Mouse (Mus musculus): ENCODE data around the gene Sema4c. TPM values are rescaled to one million over a fixed set of nuclear protein-coding genes. Genes with fewer than 3 reads are reported as not detected.

The Sema4c gene
- total RNA-seq, 2 experiments from 2014 or later, result 16.0 to 16.9 TPM

DNA sequence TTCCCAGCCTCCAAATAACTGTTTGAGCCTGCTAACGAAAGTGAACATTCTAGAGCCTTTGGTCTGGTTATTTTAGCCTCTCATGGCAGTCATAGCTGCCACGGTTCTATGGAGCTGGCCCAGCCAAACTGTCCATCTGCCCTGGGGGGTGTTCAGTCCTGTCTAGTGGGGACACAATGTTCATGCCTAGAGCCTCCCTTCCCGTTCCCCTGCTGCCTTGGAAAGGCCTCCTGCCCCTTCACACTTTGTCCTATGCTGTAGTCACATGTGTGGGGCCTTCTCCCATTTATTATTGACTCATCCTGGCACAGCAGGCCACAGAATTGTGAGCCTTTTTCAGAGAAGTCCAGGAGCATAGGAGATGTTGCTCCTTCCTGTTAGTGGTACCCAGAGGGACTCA is 39.9 kb downstream of the Sema4c start:
- DNase-seq (ENCODE audit: low spot score in 2 of 2), result no peak
- intact Hi-C loops (cut with DNase I), result no loop called here

DNA sequence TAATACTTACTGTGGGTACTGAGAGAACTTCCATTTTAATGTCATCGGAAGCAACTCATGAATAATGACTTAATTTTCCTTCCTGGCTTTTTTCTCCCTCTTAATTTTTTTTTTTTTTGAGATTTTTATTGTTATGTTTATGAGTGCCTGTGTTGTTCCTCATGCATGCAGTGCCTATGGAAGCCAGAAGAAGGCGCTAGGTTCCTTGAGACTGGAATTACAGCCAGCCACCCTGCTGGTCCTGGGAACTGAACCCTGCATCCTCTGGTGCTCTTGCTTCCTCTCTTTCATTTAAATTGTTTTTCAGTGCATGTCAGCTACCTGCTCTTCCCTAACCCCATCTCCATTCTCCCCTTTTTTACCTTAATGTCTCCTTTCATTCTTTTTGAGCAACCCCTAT is 44.4 kb downstream of the Sema4c start:
- intact Hi-C loops (cut with DNase I), result loop anchor here (5.0 kb wide), 2 partner anchors 71 to 146 kb away; partner anchors contain the start of gene Kansl3

DNA sequence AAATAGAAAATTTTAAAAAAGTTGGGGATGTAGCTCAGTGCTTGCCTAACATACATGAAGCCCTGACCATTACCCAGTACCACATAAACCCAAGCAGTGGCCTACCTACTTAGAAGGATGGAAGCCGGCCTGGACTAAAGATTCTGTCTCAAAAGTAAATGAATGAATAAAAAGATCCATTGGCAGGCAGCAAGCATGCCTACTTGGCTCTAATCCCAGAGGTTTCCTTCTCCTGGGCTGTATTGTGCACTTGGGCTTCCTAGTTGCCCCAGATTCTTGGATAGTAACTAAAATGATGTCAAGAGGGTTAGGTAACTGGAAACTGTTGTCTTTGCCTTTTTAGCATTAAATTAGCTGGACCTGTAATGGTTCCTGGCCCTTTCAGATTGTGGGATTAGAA is 44.8 kb downstream of the Sema4c start:
- intact Hi-C loops (cut with DNase I), result loop anchor here (5.0 kb wide), 2 partner anchors 71 to 146 kb away; partner anchors contain the start of gene Kansl3
- peak in 1 of 2 experiments; percentile 43 for DNase-seq (ENCODE audit: low spot score in 2 of 2)

More for the DNA sequence above, 44.4 kb downstream of the Sema4c start:
- DNase-seq (ENCODE audit: low spot score in 2 of 2), result no peak

DNA sequence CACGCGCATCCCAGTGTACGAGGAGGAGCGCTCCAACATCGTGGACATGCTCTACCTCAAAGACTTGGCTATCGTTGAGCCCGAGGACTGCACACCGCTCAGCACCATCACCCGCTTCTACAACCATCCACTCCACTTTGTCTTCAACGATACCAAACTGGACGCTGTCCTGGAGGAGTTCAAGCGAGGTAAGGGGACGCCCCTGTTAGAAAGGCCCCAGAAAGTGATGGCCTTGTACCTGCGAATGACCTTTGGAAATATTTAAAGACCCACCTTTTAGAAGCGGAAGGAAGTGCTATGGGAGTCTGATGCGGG is 45.2 kb downstream of the Sema4c start:
- DNase-seq (ENCODE audit: low spot score in 2 of 2), result no peak
- intact Hi-C loops (cut with DNase I), result loop anchor here (5.0 kb wide), 2 partner anchors 71 to 146 kb away; partner anchors contain the start of gene Kansl3

DNA sequence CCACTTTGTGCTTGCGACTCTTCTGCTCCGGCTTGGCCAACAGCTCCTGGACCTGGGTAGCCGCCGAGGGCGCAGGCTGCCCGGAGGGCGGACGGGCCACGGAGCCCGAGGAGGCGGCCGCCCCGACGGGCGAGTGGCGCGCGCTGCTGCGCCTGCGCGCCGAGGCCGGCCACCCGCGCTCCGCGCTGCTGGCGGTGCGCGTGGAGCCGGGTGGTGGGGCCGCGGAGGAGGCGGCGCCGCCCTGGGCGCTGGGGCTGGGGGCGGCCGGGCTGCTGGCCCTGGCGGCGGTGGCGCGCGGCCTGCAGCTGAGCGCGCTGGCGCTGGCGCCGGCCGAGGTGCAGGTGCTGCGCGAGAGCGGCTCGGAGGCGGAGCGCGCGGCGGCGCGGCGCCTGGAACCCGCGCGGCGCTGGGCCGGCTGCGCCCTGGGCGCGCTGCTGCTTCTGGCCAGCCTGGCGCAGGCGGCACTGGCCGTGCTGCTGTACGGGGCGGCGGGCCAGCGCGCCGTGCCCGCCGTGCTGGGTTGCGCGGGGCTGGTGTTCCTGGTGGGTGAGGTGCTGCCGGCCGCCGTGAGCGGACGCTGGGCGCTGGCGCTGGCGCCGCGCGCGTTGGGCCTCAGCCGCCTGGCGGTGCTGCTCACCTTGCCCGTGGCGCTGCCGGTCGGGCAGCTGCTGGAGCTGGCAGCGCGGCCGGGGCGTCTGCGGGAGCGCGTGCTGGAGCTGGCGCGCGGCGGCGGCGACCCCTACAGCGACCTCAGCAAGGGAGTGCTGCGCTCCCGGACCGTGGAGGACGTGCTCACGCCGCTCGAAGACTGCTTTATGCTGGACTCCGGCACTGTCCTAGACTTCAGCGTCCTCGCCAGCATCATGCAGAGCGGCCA is 45.8 kb downstream of the Sema4c start:
- intact Hi-C loops (cut with DNase I), result loop anchor here (5.0 kb wide), 2 partner anchors 70 to 145 kb away; partner anchors contain the start of gene Kansl3
- DNase-seq (ENCODE audit: low spot score in 2 of 2), result peak; percentile 53 to 56

DNA sequence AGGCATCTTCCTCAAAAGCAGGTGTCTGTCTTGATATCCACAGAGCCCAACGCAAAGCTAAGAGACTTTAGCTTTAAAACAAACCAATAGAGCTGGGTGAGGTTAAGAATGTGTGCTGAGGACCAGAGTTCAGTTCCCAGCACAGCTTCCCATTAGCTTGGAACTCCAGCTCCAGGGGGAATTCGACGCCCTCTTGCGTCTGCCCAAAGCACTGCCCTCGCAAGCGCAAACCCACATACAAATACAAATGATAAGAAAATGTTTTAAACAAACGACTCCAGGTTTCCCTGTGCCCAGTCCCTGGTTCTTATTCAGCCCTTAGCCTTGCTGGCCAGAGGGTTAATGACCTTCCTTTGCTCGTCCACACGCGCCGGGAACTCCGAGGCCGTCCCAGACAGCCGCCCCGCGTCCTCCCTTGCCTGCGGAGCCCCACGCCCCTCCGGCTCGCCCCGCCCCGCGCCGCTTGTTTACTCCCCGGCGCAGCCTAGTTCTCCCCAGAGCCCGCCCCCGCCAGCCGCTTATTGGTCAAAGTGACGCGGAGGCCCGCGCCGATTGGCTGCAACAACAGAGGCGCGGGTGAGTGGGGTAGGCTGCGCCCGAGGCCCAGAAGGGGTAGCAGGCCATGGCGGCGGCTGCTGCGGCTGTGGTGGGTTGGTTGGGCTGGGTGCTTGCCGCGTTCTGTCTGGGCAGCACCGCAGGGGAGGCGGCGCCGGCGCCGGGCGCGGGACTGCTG is 46.7 kb downstream of the Sema4c start, which contains the start of gene Cnnm3:
TSS of gene Cnnm3 (plus strand) at position 579 of the 733 bp plus-strand sequence.
- intact Hi-C loops (cut with DNase I), result loop anchor here (5.0 kb wide), 2 partner anchors 69 to 144 kb away; partner anchors contain the start of gene Kansl3

DNA sequence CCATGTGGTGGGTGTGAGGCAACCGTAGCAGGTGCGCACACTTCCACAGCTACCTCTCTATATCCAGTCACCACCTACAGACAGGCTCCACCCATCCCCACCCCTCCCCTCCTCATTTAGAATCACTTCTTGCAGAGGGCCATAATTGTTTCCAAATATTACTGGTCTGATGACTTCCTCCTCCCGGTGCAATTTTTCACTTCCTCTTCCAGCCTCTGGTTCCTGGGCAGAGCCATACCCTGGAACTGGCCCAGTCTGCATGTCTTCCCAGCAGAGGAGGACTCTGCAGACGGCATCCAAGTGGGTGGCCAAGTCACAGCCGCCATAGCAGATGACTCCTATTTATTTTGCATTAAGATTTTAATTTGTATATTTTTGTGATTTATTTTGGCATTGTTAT is 49.9 kb downstream of the Sema4c start:
- no peak for DNase-seq (ENCODE audit: low spot score in 2 of 2)
- intact Hi-C loops (cut with DNase I), result no loop called here

More for the DNA sequence above, 46.7 kb downstream of the Sema4c start, which contains the start of gene Cnnm3:
- DNase-seq (ENCODE audit: low spot score in 2 of 2), result peak; percentile 98 to 99

DNA sequence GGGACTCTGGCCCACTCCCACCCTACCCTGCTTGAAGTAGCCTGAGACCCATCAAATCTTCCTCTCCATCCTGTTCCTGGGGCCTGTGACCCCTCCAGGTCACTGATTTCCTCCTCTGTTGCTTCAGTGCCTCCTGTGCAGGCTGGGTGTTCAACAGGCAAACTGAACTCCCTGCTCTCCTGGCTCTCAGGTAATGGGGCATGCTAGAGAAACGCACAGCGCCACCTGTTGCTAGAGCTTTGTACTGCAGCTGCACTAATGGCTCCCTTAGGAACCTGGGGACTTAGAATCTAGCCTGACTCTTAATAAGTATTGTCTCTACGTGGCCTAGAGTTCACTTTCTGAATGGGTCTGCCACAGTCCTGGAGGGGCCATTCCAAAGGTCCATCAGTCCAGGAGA is 56.9 kb downstream of the Sema4c start:
- DNase-seq (ENCODE audit: low spot score in 2 of 2), result peak; percentile 68 to 69
- intact Hi-C loops (cut with DNase I), result loop anchor here (1.0 kb wide), 1 partner anchor 178 kb away; no protein-coding TSS in a partner anchor

Small RNA genes within 50 kb of the gene (microRNA-seq; reads per million reads assigned to microRNA genes)
- 0 to 0.50 reads per million in 2 experiments for gene Gm47280

Other genes starting within 250 kb of the Sema4c start
- gene Kansl3, start 189.2 kb downstream of the Sema4c start, total RNA-seq (2021), result 10 to 100 TPM; 60.9 to 62.9 TPM
- gene Fer1l5, start 186.1 kb downstream of the Sema4c start, total RNA-seq (2021), result not detected
- 10 to 100 TPM; 41.3 to 46.5 TPM for gene Lman2l, start 113.1 kb downstream of the Sema4c start, total RNA-seq (2021)
- 10 to 100 TPM; 13.0 to 13.8 TPM for gene Cnnm4, start 86.7 kb downstream of the Sema4c start, total RNA-seq (2021)
- 10 to 100 TPM; 32.1 to 32.7 TPM for gene Cnnm3, start 46.5 kb downstream of the Sema4c start, total RNA-seq (2021)
- 1 to 10 TPM; 6.1 to 6.3 TPM for gene Ankrd23, start 21.5 kb downstream of the Sema4c start, total RNA-seq (2021)
- not detected for gene Gm42417, start 18.9 kb downstream of the Sema4c start, total RNA-seq (2021)
- 10 to 100 TPM; 11.1 to 13.0 TPM for gene Ankrd39, start 10.9 kb downstream of the Sema4c start, total RNA-seq (2021)
- gene Fam178b, start 124.8 kb upstream of the Sema4c start, total RNA-seq (2021), result not detected
- gene Cox5b, start 133.1 kb upstream of the Sema4c start, total RNA-seq (2021), result 100 to 1,000 TPM; 591 to 598 TPM
- 1 to 10 TPM; 1.2 to 2.3 TPM for gene 4933424G06Rik, start 151.8 kb upstream of the Sema4c start, total RNA-seq (2021)
- gene Actr1b, start 156.1 kb upstream of the Sema4c start, total RNA-seq (2021), result 100 to 1,000 TPM; 332 to 370 TPM
- gene Zap70, start 203.4 kb upstream of the Sema4c start, total RNA-seq (2021), result 1 to 10 TPM; 1.4 to 1.9 TPM

Measured in left cerebral cortex, postnatal 25 days (tissue).